Mouse (Mus musculus) hindbrain, embryonic 15.5 days (tissue): ENCODE data around the gene Agap3. TPM values are rescaled to one million over a fixed set of nuclear protein-coding genes. Genes with fewer than 3 reads are reported as not detected.

Experiments
- ATAC-seq: fragments of 200-750 bp; cut with Nextera tagmentation; 2 replicates; pipeline ENCODE4 v1.8.0; 2017; ENCODE audit warnings: low read depth, moderate number of reproducible peaks, moderate TSS enrichment; ENCODE audit not compliant: low FRiP score
- H3K27ac ChIP-seq: fragments of 300-500 bp; sonication (generic); replicated peaks from 2 replicates; pipeline ENCODE4 v1.5.1; 2015; ENCODE audit warnings: mild to moderate bottlenecking, inconsistent platforms
- H3K27me3 ChIP-seq: fragments of 300-500 bp; sonication (generic); 2 replicates; pipeline ENCODE4 v1.6.1; 2015; ENCODE audit warnings: control low read depth, inconsistent platforms
- H3K36me3 ChIP-seq: fragments of 300-500 bp; sonication (generic); 2 replicates; pipeline ENCODE4 v1.6.1; 2015; ENCODE audit warnings: control low read depth, inconsistent platforms
- H3K4me1 ChIP-seq: fragments of 300-500 bp; sonication (generic); replicated peaks from 2 replicates; pipeline ENCODE4 v1.6.1; 2015; ENCODE audit warnings: control low read depth, inconsistent platforms
- H3K4me2 ChIP-seq: fragments of 300-500 bp; sonication (generic); 2 replicates; pipeline ENCODE4 v1.6.1; 2015; ENCODE audit warnings: moderate library complexity, mild to moderate bottlenecking, inconsistent platforms
- H3K4me3 ChIP-seq: fragments of 300-500 bp; sonication (generic); 2 replicates; pipeline ENCODE4 v1.5.1; 2015; ENCODE audit warnings: mild to moderate bottlenecking, inconsistent platforms
- H3K9ac ChIP-seq: fragments of 300-500 bp; sonication (generic); 2 replicates; pipeline ENCODE4 v1.6.1; 2015; ENCODE audit warnings: inconsistent platforms
- H3K9me3 ChIP-seq: fragments of 300-500 bp; sonication (generic); 2 replicates; pipeline ENCODE4 v1.6.1; 2016; ENCODE audit warnings: control low read depth, inconsistent platforms
- WGBS: fragments of 180-500 bp; shearing (Covaris S2); methylation state at CpG from one replicate; pipeline ENCODE4 v1.1.7; 2015; 5-methylcytosine and 5-hydroxymethylcytosine counted together
- polyA plus RNA-seq: library from polyadenylated mRNA; unstranded; fragments of >200 nt; fragmentation: Nextera tagmentation; extraction: Ambion mirVana; gene quantifications from 2 replicates; pipeline ENCODE4 v1.2.1, GENCODE M21; 2015

Agap3 gene
- polyA plus RNA-seq, result 112 and 124 TPM in 2 replicates

DNA sequence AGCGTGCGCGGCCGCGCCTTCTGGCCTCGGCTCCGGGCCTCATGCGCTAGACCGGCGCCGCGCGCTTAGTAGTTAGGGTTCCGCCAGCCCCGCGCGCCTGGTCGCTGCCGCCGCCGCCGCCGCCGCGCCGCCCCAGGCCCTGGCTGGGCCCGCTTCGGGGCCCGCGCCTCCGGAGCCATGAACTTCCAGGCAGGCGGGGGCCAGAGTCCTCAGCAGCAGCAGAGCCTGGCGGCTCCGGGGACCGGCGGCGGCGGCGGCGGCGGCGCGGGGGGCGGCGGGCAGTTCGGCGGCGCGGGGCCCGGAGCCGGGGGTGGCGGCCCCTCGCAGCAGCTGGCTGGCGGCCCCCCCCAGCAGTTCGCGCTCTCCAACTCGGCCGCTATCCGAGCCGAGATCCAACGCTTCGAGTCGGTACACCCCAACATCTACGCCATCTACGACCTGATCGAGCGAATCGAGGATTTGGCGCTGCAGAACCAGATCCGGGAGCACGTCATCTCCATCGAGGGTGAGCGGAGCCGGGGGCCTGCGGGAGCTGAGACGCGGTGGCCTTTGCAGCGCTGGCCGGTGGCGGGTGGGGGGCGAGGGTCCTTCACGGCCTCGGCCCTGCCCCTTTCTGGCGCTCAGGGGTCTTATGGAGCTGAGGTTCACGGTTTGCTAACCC is at the start of gene Agap3:
TSS of gene Agap3 (plus strand) at position 148 of the 661 bp plus-strand sequence.
- peak within 1 kb of the TSS; percentile 99 for H3K4me2 ChIP-seq
- no peaks in the 10 kb centered on the region for H3K9me3 ChIP-seq
- H3K4me3 ChIP-seq, result peak within 1 kb of the TSS; percentile 94
- WGBS, result under 1% methylated on average over 52 of the region's 85 CpGs
- H3K36me3 ChIP-seq, result no peaks in the 10 kb centered on the region
- H3K27ac ChIP-seq, result peak within 1 kb of the TSS; percentile 87
- H3K9ac ChIP-seq, result peak within 1 kb of the TSS; percentile 92
- no peaks in the 10 kb centered on the region for H3K27me3 ChIP-seq
- H3K4me1 ChIP-seq, result peaks cover 57% of the 10 kb centered on the region
- ATAC-seq, result peak; percentile 4; the same call in 1 of the 2 replicates

DNA sequence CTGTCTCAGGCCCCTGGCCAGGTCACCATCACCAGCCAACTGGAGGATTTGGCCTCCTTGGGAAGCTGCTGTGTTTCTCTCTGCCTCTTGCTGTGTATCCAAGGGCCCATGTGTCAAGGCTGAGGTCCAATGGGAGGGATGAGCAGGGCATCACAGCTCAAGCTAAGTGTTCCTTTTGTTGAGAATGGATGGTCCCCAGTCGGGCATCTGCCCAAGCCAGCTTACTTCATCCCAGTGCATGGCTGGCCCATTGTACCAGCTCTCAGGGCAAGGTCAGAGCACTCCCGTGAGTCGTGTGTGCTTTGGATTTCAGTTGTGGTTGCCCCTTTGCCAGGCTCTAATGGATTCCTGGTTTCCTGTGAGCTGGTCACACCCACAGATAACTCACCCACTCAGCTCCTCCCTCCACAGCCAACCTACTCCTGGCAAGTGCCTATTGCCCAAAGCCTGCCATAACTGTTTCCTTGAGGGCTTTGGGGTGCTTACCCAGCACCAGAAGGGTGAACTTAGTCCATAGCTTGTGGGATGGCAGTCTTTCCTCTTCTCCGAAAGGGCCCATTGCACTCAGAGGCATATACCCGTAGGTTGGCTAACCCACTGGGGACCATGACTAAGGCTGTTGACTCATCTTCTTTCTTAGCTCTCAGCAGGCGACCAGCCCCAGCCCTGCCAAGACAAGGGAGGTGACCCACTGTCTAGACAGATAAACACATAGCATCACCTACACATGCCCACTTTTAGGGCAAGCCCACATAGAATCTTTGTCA is 47.2 kb upstream of the Agap3 start:
- no peak overlapping the region for H3K4me2 ChIP-seq
- H3K4me3 ChIP-seq, result no peak overlapping the region
- no peak for ATAC-seq
- no peaks in the 10 kb centered on the region for H3K9me3 ChIP-seq
- no peaks in the 10 kb centered on the region for H3K27me3 ChIP-seq
- no peaks in the 10 kb centered on the region; the same call in 1 of the 2 replicates for H3K36me3 ChIP-seq
- 86% methylated on average over 6 of the region's 6 CpGs for WGBS
- no peak overlapping the region for H3K27ac ChIP-seq
- H3K9ac ChIP-seq, result no peak overlapping the region
- H3K4me1 ChIP-seq, result no peaks in the 10 kb centered on the region; the same call in 1 of the 2 replicates

DNA sequence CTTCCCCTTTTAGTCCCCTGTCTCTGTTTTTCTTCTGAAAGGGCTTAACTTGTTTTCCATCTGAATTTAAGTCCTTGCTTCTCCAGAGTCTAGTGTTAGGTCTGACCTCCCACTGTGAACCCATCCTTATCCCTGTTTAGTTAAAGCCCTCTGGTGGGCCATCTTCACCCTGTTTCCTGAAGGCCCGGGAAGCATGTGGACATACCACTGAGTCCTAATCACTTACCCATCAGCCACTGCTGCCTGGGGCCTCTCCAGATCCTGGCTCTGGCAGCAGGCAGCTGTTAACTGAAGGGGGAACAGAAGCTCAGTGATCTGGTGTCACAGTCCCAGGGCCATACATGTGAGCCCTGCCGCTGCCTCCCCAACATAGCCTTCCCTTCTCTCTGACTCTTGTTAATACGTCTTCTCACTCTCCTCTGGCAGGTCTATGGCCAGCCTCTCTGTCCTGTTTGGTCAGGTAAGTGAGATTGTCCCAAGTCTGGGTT is 46.5 kb upstream of the Agap3 start:
- Histone ChIP-seq H3K36me3 (no peaks in the 10 kb centered on the region; the same call in 1 of the 2 replicates), H3K4me2 (no peak overlapping the region), H3K9ac (no peak overlapping the region), H3K27ac (no peak overlapping the region), H3K4me3 (no peak overlapping the region), H3K27me3 (no peaks in the 10 kb centered on the region), H3K9me3 (no peaks in the 10 kb centered on the region), H3K4me1 (no peaks in the 10 kb centered on the region; the same call in 1 of the 2 replicates)
- ATAC-seq, result no peak
- 76% methylated on average over 3 of the region's 3 CpGs for WGBS

DNA sequence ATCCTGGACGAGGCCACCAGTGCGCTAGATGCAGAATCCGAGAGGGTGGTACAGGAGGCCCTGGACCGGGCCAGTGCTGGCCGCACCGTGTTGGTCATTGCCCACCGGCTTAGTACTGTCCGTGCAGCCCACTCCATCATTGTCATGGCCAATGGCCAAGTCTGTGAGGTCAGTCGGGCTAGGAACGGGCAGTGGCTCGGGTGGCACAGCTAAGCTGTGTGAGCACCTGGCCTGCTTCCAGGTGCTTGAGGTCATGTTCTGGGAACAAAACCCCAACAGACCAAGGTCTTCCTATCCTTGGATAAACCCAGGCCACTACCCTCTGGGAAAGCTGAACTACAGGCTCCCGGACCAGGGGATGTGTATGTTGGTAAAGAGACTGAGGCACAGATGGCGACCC is 43.3 kb upstream of the Agap3 start:
- H3K9ac ChIP-seq, result no peak overlapping the region
- no peaks in the 10 kb centered on the region for H3K9me3 ChIP-seq
- 93% methylated on average over 13 of the region's 13 CpGs for WGBS
- H3K27ac ChIP-seq, result no peak overlapping the region
- no peaks in the 10 kb centered on the region; the same call in 1 of the 2 replicates for H3K36me3 ChIP-seq
- no peaks in the 10 kb centered on the region; the same call in 1 of the 2 replicates for H3K4me1 ChIP-seq
- no peak overlapping the region for H3K4me2 ChIP-seq
- no peaks in the 10 kb centered on the region for H3K27me3 ChIP-seq
- ATAC-seq, result no peak
- no peak overlapping the region for H3K4me3 ChIP-seq

DNA sequence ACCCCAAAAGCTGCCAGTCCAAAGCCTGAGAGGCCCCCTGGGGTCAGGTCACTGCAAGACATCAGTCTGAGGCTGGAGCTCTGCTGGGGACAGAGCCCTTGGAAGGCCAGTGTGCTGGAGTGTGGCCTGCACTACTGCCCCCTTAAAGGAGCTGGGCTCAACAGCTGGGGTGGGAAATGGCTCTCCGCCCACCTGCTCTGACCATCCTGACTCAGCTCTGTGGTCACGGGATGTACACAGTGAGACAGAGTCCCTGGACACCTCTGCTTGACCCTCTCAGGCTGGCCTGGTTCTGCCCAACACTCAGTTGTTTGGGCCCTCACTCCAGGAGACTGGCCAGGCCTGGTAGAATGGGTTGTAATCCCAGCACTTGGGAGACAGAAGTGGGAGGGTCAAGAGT is 42.5 kb upstream of the Agap3 start:
- ATAC-seq, result no peak
- WGBS, result 76% methylated on average over 2 of the region's 2 CpGs

DNA sequence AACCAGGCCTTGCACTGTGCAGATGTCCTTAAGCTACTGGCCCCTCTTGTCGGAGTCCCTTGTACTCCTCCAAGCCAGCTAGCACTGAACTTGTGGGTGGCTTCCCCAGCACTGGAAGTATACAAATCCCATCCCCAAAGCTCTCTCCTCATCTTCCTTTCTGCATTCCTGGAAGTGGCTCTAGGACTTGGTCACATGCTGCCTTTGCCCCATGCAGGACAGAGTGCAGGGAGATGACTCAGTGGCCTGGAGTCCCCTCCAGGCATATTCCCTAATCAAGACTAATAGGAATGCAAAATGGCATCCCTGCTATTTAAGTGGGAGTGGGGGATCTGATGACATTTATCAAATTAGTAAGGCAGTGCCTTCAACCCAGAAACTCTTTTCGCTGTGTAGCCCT is 39.9 kb upstream of the Agap3 start:
- 93% methylated on average over 2 of the region's 2 CpGs for WGBS
- no peak overlapping the region for H3K27ac ChIP-seq
- ATAC-seq, result no peak
- no peaks in the 10 kb centered on the region for H3K36me3 ChIP-seq
- H3K27me3 ChIP-seq, result no peaks in the 10 kb centered on the region
- H3K4me3 ChIP-seq, result no peak overlapping the region
- H3K4me2 ChIP-seq, result no peak overlapping the region
- H3K9me3 ChIP-seq, result no peaks in the 10 kb centered on the region
- peaks cover 9% of the 10 kb centered on the region for H3K4me1 ChIP-seq
- no peak overlapping the region for H3K9ac ChIP-seq

More for the DNA sequence above, 42.5 kb upstream of the Agap3 start:
- no peak overlapping the region for H3K9ac ChIP-seq
- H3K27ac ChIP-seq, result no peak overlapping the region
- no peaks in the 10 kb centered on the region for H3K36me3 ChIP-seq
- no peak overlapping the region for H3K4me2 ChIP-seq
- no peak overlapping the region for H3K4me3 ChIP-seq
- no peaks in the 10 kb centered on the region for H3K9me3 ChIP-seq
- no peaks in the 10 kb centered on the region; the same call in 1 of the 2 replicates for H3K4me1 ChIP-seq
- no peaks in the 10 kb centered on the region for H3K27me3 ChIP-seq

DNA sequence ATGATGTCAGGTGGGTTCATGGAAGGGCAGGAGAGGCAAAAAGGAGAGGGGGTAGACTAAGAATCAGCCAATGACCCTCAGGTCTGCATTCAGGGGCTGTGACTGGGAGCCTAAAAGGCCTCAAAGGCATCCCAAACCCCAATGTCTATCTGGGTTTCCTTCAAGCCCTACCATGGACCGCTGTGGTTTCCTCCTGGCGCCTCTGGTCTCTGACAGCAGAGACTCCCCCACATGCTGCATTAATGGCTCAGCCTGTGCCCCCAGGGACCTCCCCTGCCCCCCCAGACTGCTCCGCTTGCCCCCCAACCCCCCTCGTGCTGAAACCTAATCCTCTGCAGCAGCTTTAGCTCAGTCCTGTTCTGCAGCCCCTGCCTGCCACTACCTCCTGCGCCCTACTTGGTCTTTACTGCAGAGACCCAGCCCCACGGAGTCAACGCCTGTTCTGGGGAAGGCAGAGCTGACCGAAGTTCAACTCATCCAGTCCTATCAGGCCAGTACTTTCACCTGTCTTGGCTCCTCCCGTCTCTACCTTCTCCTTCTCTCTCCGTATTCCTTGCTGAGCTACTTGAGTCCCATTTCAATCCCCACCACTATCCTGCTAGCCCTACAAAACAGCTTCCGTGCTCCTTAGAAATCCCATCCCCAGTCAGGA is 38.8 kb upstream of the Agap3 start, which contains the start of gene Asic3:
TSS of gene Asic3 (plus strand) at position 351 of the 652 bp plus-strand sequence.
- ATAC-seq, result no peak
- H3K4me3 ChIP-seq, result no peak within 1 kb of the TSS
- no peaks in the 10 kb centered on the region for H3K36me3 ChIP-seq
- no peaks in the 10 kb centered on the region for H3K9me3 ChIP-seq
- no peak within 1 kb of the TSS for H3K4me2 ChIP-seq
- no peaks in the 10 kb centered on the region for H3K27me3 ChIP-seq
- 50% methylated on average over 11 of the region's 11 CpGs for WGBS
- no peak within 1 kb of the TSS for H3K9ac ChIP-seq
- H3K27ac ChIP-seq, result no peak within 1 kb of the TSS
- H3K4me1 ChIP-seq, result peaks cover 9% of the 10 kb centered on the region

DNA sequence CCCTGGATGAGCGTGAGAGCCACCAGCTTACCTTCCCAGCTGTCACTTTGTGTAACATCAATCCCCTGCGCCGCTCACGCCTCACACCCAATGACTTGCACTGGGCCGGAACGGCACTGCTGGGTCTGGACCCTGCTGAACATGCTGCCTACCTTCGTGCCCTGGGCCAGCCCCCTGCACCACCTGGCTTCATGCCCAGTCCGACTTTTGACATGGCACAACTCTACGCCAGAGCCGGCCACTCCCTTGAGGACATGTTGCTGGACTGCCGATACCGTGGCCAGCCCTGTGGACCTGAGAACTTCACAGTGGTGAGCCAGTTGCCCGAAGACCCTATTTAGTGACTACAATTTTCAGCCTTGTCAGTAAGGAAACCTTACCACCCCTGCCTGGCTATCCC is 38.0 kb upstream of the Agap3 start:
- H3K27ac ChIP-seq, result no peak overlapping the region
- no peak overlapping the region for H3K9ac ChIP-seq
- H3K4me2 ChIP-seq, result no peak overlapping the region
- ATAC-seq, result no peak
- H3K9me3 ChIP-seq, result no peaks in the 10 kb centered on the region
- no peaks in the 10 kb centered on the region for H3K27me3 ChIP-seq
- H3K4me3 ChIP-seq, result no peak overlapping the region
- H3K4me1 ChIP-seq, result peaks cover 9% of the 10 kb centered on the region
- 79% methylated on average over 13 of the region's 13 CpGs for WGBS
- H3K36me3 ChIP-seq, result 0 out of 2 replicates have a peak, but pooled peaks cover under 1% of the 10 kb centered on the region

DNA sequence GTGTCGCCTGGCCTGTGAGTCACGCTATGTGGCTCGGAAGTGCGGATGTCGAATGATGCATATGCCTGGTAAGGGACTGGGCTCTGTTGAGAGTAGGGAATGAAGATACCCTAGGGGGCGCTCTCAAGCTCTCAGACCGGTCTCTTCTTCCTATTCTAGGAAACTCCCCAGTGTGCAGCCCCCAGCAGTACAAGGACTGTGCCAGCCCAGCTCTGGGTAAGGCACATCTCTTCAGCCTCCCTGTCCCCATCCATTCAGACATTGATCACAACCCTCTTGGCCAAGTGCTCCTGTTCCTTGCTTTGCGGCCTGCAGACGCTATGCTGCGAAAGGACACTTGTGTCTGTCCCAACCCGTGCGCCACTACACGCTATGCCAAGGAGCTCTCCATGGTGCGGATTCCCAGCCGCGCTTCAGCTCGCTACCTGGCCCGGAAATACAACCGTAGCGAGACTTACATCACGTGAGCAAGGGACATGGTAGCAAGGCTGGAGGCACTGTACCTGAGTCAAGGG is 35.7 kb upstream of the Agap3 start:
- H3K27ac ChIP-seq, result 0 out of 2 replicates have a peak overlapping the region, but pooled peaks have one; percentile 31
- no peak overlapping the region for H3K9ac ChIP-seq
- peaks cover 9% of the 10 kb centered on the region for H3K4me1 ChIP-seq
- 5% methylated on average over 21 of the region's 21 CpGs for WGBS
- no peaks in the 10 kb centered on the region for H3K27me3 ChIP-seq
- peak; percentile 76 for ATAC-seq
- peaks cover 11% of the 10 kb centered on the region for H3K36me3 ChIP-seq
- H3K4me3 ChIP-seq, result no peak overlapping the region
- H3K9me3 ChIP-seq, result no peaks in the 10 kb centered on the region
- peak overlapping the region; percentile 34 for H3K4me2 ChIP-seq

DNA sequence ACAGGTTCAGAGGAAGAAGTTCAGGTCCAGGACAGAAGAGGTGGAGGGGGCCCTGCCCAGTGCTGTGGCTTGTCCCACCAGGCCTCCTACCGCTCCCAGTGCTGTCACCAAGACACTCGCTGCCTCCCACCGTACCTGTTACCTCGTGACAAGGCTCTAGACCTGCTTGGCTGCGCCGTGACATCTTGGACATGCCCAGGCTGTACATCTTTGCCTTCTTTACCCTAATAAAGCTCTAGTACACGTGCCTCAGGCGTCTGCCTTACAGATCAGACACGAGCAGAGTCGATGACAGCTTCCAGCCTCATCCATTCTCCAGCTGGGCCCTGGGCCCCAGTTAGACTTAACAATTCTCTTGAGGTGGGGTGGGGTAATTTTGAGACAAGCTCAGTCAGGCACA is 34.4 kb upstream of the Agap3 start:
- H3K27me3 ChIP-seq, result no peaks in the 10 kb centered on the region
- H3K9me3 ChIP-seq, result no peaks in the 10 kb centered on the region
- no peak for ATAC-seq
- H3K9ac ChIP-seq, result no peak overlapping the region
- H3K36me3 ChIP-seq, result peaks cover 11% of the 10 kb centered on the region
- H3K4me2 ChIP-seq, result no peak overlapping the region
- H3K4me3 ChIP-seq, result no peak overlapping the region
- WGBS, result 90% methylated on average over 10 of the region's 10 CpGs
- no peak overlapping the region for H3K27ac ChIP-seq
- H3K4me1 ChIP-seq, result peaks cover 19% of the 10 kb centered on the region

DNA sequence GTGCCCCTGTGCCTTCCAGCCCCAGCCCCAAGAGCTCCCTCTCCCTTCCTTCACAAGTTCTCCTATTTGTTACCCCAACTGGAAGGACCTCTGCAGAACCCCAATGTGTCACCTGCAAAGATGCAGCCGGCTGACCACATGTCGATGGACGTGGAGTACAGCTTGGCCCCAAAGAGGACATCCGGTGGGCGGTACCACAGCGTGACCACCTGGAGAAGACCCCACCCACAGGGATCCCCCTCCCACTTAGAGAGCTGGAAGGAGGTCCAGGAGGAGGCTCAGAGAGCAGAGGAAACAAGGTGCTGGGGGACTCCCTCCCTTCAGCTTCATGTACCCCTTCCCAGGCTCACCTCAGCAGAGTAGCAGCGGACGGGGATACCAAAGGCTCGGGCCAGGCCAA is 31.6 kb upstream of the Agap3 start:
- H3K9ac ChIP-seq, result no peak overlapping the region
- ATAC-seq, result no peak
- H3K27ac ChIP-seq, result no peak overlapping the region
- H3K4me1 ChIP-seq, result peaks cover 35% of the 10 kb centered on the region
- no peak overlapping the region for H3K4me2 ChIP-seq
- H3K9me3 ChIP-seq, result no peaks in the 10 kb centered on the region
- no peak overlapping the region for H3K4me3 ChIP-seq
- H3K36me3 ChIP-seq, result peaks cover 11% of the 10 kb centered on the region
- WGBS, result 92% methylated on average over 9 of the region's 9 CpGs
- H3K27me3 ChIP-seq, result no peaks in the 10 kb centered on the region
